Mouse (Mus musculus): ENCODE measurements around the gene Ttc30a2. TPM values are rescaled to one million over a fixed set of nuclear protein-coding genes. Genes with fewer than 3 reads are reported as not detected.
"Not testable (repeated sequence)": the region's sequence is repeated elsewhere in the genome, so short reads cannot be mapped to it uniquely, and the experiment has no call there.

The Ttc30a2 gene
- polyA plus RNA-seq, 1 experiment from 2014 or later: 0.06 TPM

GRCm38 (mm10) chr2:75980933-75981439 is 3.0 kb upstream of the Ttc30a2 start:
- H3K27ac ChIP-seq; H3K9ac ChIP-seq; H3K4me1 ChIP-seq (replicated peaks); H3K9me3 ChIP-seq (replicated peaks); DNase-seq; H3K27me3 ChIP-seq; ATAC-seq (ENCODE audit: low read depth); H3K36me3 ChIP-seq: not testable (repeated sequence)
- 90% methylated on average over 13 of the region's 13 CpGs for WGBS (ENCODE audit: insufficient replicate concordance)
- H3K4me2 ChIP-seq: peak overlapping the region; percentile 74
- H3K4me3 ChIP-seq (replicated peaks): peak overlapping the region; percentile 58

- H3K36me3 ChIP-seq; ATAC-seq (ENCODE audit: low read depth); H3K4me3 ChIP-seq (replicated peaks); H3K9me3 ChIP-seq (replicated peaks); H3K4me2 ChIP-seq; DNase-seq; H3K9ac ChIP-seq; H3K27me3 ChIP-seq; H3K4me1 ChIP-seq (replicated peaks); H3K27ac ChIP-seq: not testable (repeated sequence)
- WGBS (ENCODE audit: insufficient replicate concordance): 70% methylated on average over 2 of the region's 2 CpGs
Measured at GRCm38 (mm10) chr2:75976070-75976469, 1.9 kb downstream of the Ttc30a2 start.

GRCm38 (mm10) chr2:75974131-75974530 is 3.8 kb downstream of the Ttc30a2 start:
- Histone ChIP-seq H3K4me1 (replicated peaks) (no peaks in the 10 kb centered on the region), H3K27me3 (no peaks in the 10 kb centered on the region), H3K4me2 (no peak overlapping the region), H3K9me3 (replicated peaks) (no peaks in the 10 kb centered on the region), H3K9ac (no peak overlapping the region), H3K4me3 (replicated peaks) (no peak overlapping the region), H3K36me3 (no peaks in the 10 kb centered on the region), H3K27ac (no peak overlapping the region)
- ATAC-seq (ENCODE audit: low read depth) (no peak), DNase-seq (no peak)
- WGBS (ENCODE audit: insufficient replicate concordance): 61% methylated on average over 9 of the region's 9 CpGs

GRCm38 (mm10) chr2:75964972-75965371 is 13.0 kb downstream of the Ttc30a2 start:
- Histone ChIP-seq H3K27ac (no peak overlapping the region), H3K4me1 (replicated peaks) (peaks cover 12% of the 10 kb centered on the region), H3K4me3 (replicated peaks) (peak overlapping the region; percentile 17), H3K9ac (0 out of 2 replicates have a peak overlapping the region, but pooled peaks have one; percentile 13), H3K9me3 (replicated peaks) (no peaks in the 10 kb centered on the region), H3K27me3 (no peaks in the 10 kb centered on the region), H3K36me3 (no peaks in the 10 kb centered on the region), H3K4me2 (peak overlapping the region; percentile 55)
- WGBS (ENCODE audit: insufficient replicate concordance): 15% methylated on average over 5 of the region's 5 CpGs
- no peak for ATAC-seq (ENCODE audit: low read depth)
- peak; percentile 13 for DNase-seq

GRCm38 (mm10) chr2:75964512-75964911 is 13.5 kb downstream of the Ttc30a2 start:
- Histone ChIP-seq H3K4me2 (peak overlapping the region; percentile 55), H3K4me3 (replicated peaks) (peak overlapping the region; percentile 17), H3K27me3 (no peaks in the 10 kb centered on the region), H3K9ac (0 out of 2 replicates have a peak overlapping the region, but pooled peaks have one; percentile 13), H3K4me1 (replicated peaks) (peaks cover 12% of the 10 kb centered on the region), H3K36me3 (no peaks in the 10 kb centered on the region), H3K9me3 (replicated peaks) (no peaks in the 10 kb centered on the region), H3K27ac (no peak overlapping the region)
- WGBS (ENCODE audit: insufficient replicate concordance): 12% methylated on average over 14 of the region's 14 CpGs
- DNase-seq (peak; percentile 22), ATAC-seq (ENCODE audit: low read depth) (no peak)

- no peaks in the 10 kb centered on the region for H3K9me3 ChIP-seq (replicated peaks)
- DNase-seq: no peak
- no peak overlapping the region for H3K27ac ChIP-seq
- peak overlapping the region; percentile 55 for H3K4me2 ChIP-seq
- H3K9ac ChIP-seq: no peak overlapping the region
- WGBS (ENCODE audit: insufficient replicate concordance): 46% methylated on average over 5 of the region's 5 CpGs
- ATAC-seq (ENCODE audit: low read depth): no peak
- H3K27me3 ChIP-seq: no peaks in the 10 kb centered on the region
- peak overlapping the region; percentile 17 for H3K4me3 ChIP-seq (replicated peaks)
- no peaks in the 10 kb centered on the region for H3K36me3 ChIP-seq
- H3K4me1 ChIP-seq (replicated peaks): peaks cover 12% of the 10 kb centered on the region
Measured at GRCm38 (mm10) chr2:75964051-75964450, 13.9 kb downstream of the Ttc30a2 start.

GRCm38 (mm10) chr2:75963211-75963840 is 14.6 kb downstream of the Ttc30a2 start:
- peaks cover 12% of the 10 kb centered on the region for H3K4me1 ChIP-seq (replicated peaks)
- no peak overlapping the region for H3K9ac ChIP-seq
- H3K4me3 ChIP-seq (replicated peaks): no peak overlapping the region
- no peak overlapping the region for H3K27ac ChIP-seq
- no peak for DNase-seq
- no peaks in the 10 kb centered on the region for H3K27me3 ChIP-seq
- 77% methylated on average over 10 of the region's 10 CpGs for WGBS (ENCODE audit: insufficient replicate concordance)
- ATAC-seq (ENCODE audit: low read depth): no peak
- no peak overlapping the region for H3K4me2 ChIP-seq
- no peaks in the 10 kb centered on the region for H3K36me3 ChIP-seq
- H3K9me3 ChIP-seq (replicated peaks): no peaks in the 10 kb centered on the region

GRCm38 (mm10) chr2:75960366-75961330 is 17.3 kb downstream of the Ttc30a2 start:
- Histone ChIP-seq H3K27ac (no peak overlapping the region; the same call in 1 of the 2 replicates), H3K4me3 (replicated peaks) (no peak overlapping the region), H3K27me3 (no peaks in the 10 kb centered on the region), H3K4me1 (replicated peaks) (peaks cover 12% of the 10 kb centered on the region), H3K9me3 (replicated peaks) (no peaks in the 10 kb centered on the region), H3K9ac (no peak overlapping the region), H3K36me3 (no peaks in the 10 kb centered on the region), H3K4me2 (no peak overlapping the region)
- no peak for DNase-seq
- peak; percentile 43; the same call in 1 of the 2 replicates for ATAC-seq (ENCODE audit: low read depth)
- 52% methylated on average over 15 of the region's 15 CpGs for WGBS (ENCODE audit: insufficient replicate concordance)

- Histone ChIP-seq H3K4me3 (replicated peaks) (no peak overlapping the region), H3K27me3 (no peaks in the 10 kb centered on the region), H3K9ac (no peak overlapping the region), H3K4me1 (replicated peaks) (peaks cover 11% of the 10 kb centered on the region), H3K27ac (no peak overlapping the region; the same call in 1 of the 2 replicates), H3K4me2 (no peak overlapping the region), H3K9me3 (replicated peaks) (no peaks in the 10 kb centered on the region), H3K36me3 (no peaks in the 10 kb centered on the region)
- DNase-seq (no peak), ATAC-seq (ENCODE audit: low read depth) (no peak)
- 42% methylated on average over 15 of the region's 15 CpGs for WGBS (ENCODE audit: insufficient replicate concordance)
Measured at GRCm38 (mm10) chr2:75959850-75960365, 18.1 kb downstream of the Ttc30a2 start.

GRCm38 (mm10) chr2:75959183-75959849 is 18.7 kb downstream of the Ttc30a2 start:
- no peak overlapping the region for H3K27ac ChIP-seq
- H3K9me3 ChIP-seq (replicated peaks): no peaks in the 10 kb centered on the region
- no peaks in the 10 kb centered on the region for H3K27me3 ChIP-seq
- ATAC-seq (ENCODE audit: low read depth): no peak
- DNase-seq: no peak
- 54% methylated on average over 18 of the region's 18 CpGs for WGBS (ENCODE audit: insufficient replicate concordance)
- no peak overlapping the region for H3K4me2 ChIP-seq
- H3K9ac ChIP-seq: no peak overlapping the region
- peaks cover 5% of the 10 kb centered on the region; the same call in 1 of the 2 replicates for H3K4me1 ChIP-seq (replicated peaks)
- no peaks in the 10 kb centered on the region for H3K36me3 ChIP-seq
- H3K4me3 ChIP-seq (replicated peaks): no peak overlapping the region

GRCm38 (mm10) chr2:75955709-75956108 is 22.3 kb downstream of the Ttc30a2 start:
- Histone ChIP-seq H3K9me3 (replicated peaks) (no peaks in the 10 kb centered on the region), H3K4me3 (replicated peaks) (no peak overlapping the region), H3K9ac (no peak overlapping the region), H3K27me3 (no peaks in the 10 kb centered on the region), H3K27ac (no peak overlapping the region), H3K4me1 (replicated peaks) (no peaks in the 10 kb centered on the region), H3K36me3 (no peaks in the 10 kb centered on the region), H3K4me2 (no peak overlapping the region)
- no peak for DNase-seq
- ATAC-seq (ENCODE audit: low read depth): no peak
- WGBS (ENCODE audit: insufficient replicate concordance): 55% methylated on average over 14 of the region's 14 CpGs

Measured in liver, embryonic 13.5 days (tissue).